Mouse (Mus musculus): Measurements from ENCODE around the gene Themis.

DNA sequence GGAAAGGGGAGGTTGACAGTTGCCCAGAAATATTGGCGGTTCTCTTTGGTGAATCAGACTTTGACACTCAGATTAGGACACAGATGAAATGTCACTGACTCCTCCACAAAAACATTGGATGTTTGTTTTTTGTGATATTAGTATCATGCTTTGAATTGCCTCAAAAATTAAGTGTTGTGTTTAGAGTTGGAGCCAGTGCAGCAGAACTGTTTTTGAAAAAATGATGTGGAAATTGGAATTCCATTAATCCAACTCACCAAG is 18.3 kb upstream of the Themis start:
- no peak for TF ChIP-seq POLR2A (IDR thresholded peaks at IDR 0.05; ENCODE audit: insufficient read depth, low read depth, low read length)
- TF ChIP-seq EP300 (IDR thresholded peaks at IDR 0.05; ENCODE audit: insufficient read depth, low read depth, low read length) = no peak
